Mouse (Mus musculus) hindbrain, embryonic 14.5 days (tissue): ENCODE measurements around the gene Ppp1r10. TPM values are rescaled to one million over a fixed set of nuclear protein-coding genes. Genes with fewer than 3 reads are reported as not detected.

Source experiments
- ATAC-seq: fragments of 200-750 bp; cut with Nextera tagmentation; 2 replicates; pipeline ENCODE4 v1.8.0; 2017; ENCODE audit warnings: moderate number of reproducible peaks, mild to moderate bottlenecking, moderate TSS enrichment, moderate library complexity; ENCODE audit not compliant: low FRiP score
- DNase-seq: peaks from one replicate; pipeline ENCODE4 v3.0.0-alpha.2; 2015; ENCODE audit warnings: low spot score
- H3K27ac ChIP-seq: fragments of 300-500 bp; sonication (generic); 2 replicates; pipeline ENCODE4 v1.5.1; 2014; ENCODE audit warnings: mild to moderate bottlenecking, moderate library complexity
- H3K27me3 ChIP-seq: fragments of 300-500 bp; sonication (generic); 2 replicates; pipeline ENCODE4 v1.6.1; 2014; ENCODE audit warnings: mild to moderate bottlenecking, low read length, mixed read lengths; ENCODE audit not compliant: control insufficient read depth, insufficient read depth
- H3K36me3 ChIP-seq: fragments of 300-500 bp; sonication (generic); replicated peaks from 2 replicates; pipeline ENCODE4 v1.6.1; 2014; ENCODE audit not compliant: control insufficient read depth, insufficient read depth
- H3K4me1 ChIP-seq: fragments of 300-500 bp; sonication (generic); replicated peaks from 2 replicates; pipeline ENCODE4 v1.6.1; 2014; ENCODE audit warnings: antibody characterized with exemption, low read length, mixed read lengths; ENCODE audit not compliant: control insufficient read depth, insufficient read depth
- H3K4me2 ChIP-seq: fragments of 300-500 bp; sonication (generic); replicated peaks from 2 replicates; pipeline ENCODE4 v1.6.1; 2014; ENCODE audit warnings: mild to moderate bottlenecking, moderate library complexity
- H3K4me3 ChIP-seq: fragments of 300-500 bp; sonication (generic); replicated peaks from 2 replicates; pipeline ENCODE4 v1.5.1; 2014; ENCODE audit warnings: mild to moderate bottlenecking, low read length
- H3K9ac ChIP-seq: fragments of 300-500 bp; sonication (generic); 2 replicates; pipeline ENCODE4 v1.6.1; 2014
- H3K9me3 ChIP-seq: fragments of 300-500 bp; sonication (generic); 2 replicates; pipeline ENCODE4 v1.6.1; 2016; ENCODE audit warnings: low read length; ENCODE audit not compliant: control insufficient read depth
- WGBS: fragments of 180-500 bp; shearing (Covaris S2); extraction: QIAGEN DNeasy Blood & Tissue Kit; methylation state at CpG from one replicate; pipeline ENCODE4 v1.1.7; 2014; 5-methylcytosine and 5-hydroxymethylcytosine counted together
- polyA plus RNA-seq: library from polyadenylated mRNA; unstranded; fragments of >200 nt; fragmentation: Nextera tagmentation; extraction: Ambion mirVana; gene quantifications from 2 replicates; pipeline ENCODE4 v1.2.1, GENCODE M21; 2014

Gene Ppp1r10
- polyA plus RNA-seq = 34.8 and 37.9 TPM in 2 replicates

DNA sequence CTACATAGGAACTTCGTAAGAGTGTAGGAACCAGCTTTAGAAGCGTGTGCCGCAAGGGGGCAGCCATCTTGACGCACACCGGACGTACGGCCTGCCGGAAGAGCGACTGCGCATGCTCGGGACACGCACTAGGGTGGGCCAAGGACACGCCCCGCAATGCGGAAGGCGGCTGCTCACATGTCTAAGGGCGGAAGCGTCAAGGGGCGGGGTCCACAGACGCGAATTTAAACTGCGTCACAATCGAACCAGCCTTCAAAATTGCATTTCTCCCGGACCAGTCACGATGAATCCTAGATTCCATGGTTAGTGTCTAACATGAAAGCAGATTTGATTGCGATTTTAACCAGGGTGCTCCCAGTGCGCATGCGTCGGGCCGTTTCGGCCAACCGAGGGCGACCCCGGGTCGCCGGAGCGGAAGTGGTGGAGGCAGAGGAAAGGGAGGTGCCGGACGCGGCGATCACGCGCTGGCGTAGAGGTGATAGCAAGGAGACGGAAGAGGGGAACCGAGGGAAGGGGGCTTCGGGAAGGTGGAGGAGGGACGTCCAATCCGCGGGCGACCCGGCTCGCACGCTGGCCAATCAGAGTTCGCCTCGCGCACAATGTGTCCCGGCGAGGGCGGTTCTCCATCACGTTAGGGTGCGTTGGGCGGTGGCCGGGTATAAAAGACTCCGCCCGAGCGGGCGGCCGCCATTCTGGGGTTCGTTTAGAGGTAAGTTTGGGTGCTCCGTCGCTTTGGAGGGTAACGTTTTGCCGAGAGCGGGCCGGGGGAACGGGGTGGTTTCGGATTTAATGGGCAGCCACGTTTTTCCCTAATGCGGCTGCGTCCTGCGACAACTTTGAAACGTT, at the start of gene Ppp1r10, which contains the start of gene Mrps18b:
Gene Ppp1r10 (plus strand): TSS at position 138 of the 846 bp plus-strand sequence.
Gene Mrps18b (minus strand): TSS at position 93 of the 846 bp plus-strand sequence.
- Histone ChIP-seq H3K27me3 (no peaks in the 10 kb centered on the region), H3K4me2 (peak within 1 kb of the TSS; percentile 97), H3K36me3 (peaks cover 20% of the 10 kb centered on the region; the same call in 1 of the 2 replicates), H3K9me3 (no peaks in the 10 kb centered on the region), H3K27ac (peak within 1 kb of the TSS; percentile 99), H3K4me3 (peak within 1 kb of the TSS; percentile 64), H3K4me1 (peaks cover 29% of the 10 kb centered on the region), H3K9ac (peak within 1 kb of the TSS; percentile 98)
- peak; percentile 98 for DNase-seq
- WGBS = under 1% methylated on average over 82 of the region's 83 CpGs
- peak; percentile 95 for ATAC-seq

DNA sequence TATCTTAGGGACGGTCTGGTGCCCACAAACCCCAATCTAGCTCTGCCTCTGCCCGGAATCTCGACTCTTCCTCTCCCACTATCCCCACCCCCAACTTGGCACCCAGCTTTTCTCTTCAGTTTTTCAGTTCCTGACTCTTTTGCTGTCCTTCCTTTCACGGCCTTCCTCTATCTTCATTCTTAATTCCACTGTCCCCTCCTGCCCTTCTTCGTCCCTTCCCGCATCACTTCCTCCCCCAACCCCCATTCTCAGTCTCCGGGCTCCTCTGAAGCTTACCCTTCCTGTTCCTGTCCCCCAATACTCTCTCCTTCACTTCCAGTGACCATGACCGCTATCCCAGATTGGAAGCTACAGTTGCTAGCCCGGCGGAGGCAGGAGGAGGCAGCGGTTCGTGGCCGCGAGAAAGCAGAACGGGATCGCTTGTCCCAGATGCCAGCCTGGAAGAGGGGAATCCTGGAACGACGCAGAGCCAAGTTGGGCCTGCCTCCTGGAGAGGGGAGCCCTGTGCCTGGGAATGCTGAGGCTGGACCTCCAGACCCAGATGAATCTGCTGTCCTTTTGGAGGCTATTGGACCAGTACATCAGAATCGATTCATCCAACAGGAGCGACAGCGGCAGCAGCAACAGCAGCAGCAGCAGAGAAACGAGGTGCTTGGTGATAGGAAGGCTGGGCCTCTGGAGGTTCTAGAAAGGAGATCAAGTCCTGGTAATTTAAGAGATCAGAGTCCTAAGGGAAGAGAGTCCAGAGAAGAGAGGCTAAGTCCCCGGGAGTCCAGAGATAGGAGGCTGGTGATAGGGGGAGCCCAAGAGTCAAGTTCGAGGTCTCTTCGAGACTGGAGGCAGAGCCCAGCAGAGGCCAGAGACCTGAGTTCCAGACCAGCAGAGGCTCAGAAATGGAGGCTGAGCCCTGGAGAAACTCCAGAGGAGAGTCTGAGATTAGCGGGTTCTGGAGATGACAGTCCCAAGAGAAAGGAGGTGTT, 49.0 kb upstream of the Ppp1r10 start:
- peak overlapping the region; percentile 95 for H3K9ac ChIP-seq
- peak overlapping the region; percentile 75 for H3K4me3 ChIP-seq
- DNase-seq (peak; percentile 29), ATAC-seq (no peak)
- H3K27ac ChIP-seq = peak overlapping the region; percentile 98
- no peaks in the 10 kb centered on the region for H3K9me3 ChIP-seq
- H3K36me3 ChIP-seq = peaks cover 7% of the 10 kb centered on the region; the same call in 1 of the 2 replicates
- H3K4me1 ChIP-seq = peaks cover 55% of the 10 kb centered on the region
- peak overlapping the region; percentile 99 for H3K4me2 ChIP-seq
- 6% methylated on average over 26 of the region's 26 CpGs for WGBS
- H3K27me3 ChIP-seq = no peaks in the 10 kb centered on the region

DNA sequence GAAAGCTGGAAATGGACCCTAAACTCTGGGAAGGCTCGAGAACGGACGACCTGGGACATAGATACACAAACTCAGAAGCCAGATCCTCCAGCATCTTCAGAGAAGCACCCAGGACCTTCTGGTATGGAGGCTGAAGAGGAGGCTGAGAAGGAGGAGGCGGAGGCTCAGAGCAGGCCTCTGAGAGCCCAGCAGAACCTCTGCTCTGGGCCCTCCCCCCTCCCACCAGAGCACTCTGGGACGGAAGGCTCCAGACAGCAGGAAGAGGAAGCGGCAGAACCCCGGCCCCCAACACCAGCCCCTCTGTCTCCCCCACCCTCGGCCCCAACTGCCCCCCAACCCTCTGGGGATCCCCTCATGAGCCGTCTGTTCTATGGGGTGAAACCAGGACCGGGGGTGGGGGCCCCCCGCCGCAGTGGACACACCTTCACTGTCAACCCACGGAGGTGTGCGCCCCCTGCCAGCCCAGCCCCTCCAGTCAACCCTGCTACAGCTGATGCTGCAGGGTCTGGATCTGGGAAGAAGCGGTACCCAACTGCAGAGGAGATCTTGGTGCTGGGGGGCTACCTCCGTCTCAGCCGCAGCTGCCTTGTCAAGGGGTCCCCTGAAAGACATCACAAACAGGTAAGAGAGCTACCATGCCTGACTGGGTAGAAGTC, 47.9 kb upstream of the Ppp1r10 start:
- 36% methylated on average over 17 of the region's 17 CpGs for WGBS
- no peak for ATAC-seq
- H3K36me3 ChIP-seq = peaks cover 15% of the 10 kb centered on the region
- H3K4me1 ChIP-seq = peaks cover 65% of the 10 kb centered on the region
- peak overlapping the region; percentile 99 for H3K4me2 ChIP-seq
- no peaks in the 10 kb centered on the region for H3K9me3 ChIP-seq
- no peaks in the 10 kb centered on the region for H3K27me3 ChIP-seq
- peak overlapping the region; percentile 98 for H3K27ac ChIP-seq
- H3K4me3 ChIP-seq = peak overlapping the region; percentile 75
- no peak for DNase-seq
- peak overlapping the region; percentile 95 for H3K9ac ChIP-seq

DNA sequence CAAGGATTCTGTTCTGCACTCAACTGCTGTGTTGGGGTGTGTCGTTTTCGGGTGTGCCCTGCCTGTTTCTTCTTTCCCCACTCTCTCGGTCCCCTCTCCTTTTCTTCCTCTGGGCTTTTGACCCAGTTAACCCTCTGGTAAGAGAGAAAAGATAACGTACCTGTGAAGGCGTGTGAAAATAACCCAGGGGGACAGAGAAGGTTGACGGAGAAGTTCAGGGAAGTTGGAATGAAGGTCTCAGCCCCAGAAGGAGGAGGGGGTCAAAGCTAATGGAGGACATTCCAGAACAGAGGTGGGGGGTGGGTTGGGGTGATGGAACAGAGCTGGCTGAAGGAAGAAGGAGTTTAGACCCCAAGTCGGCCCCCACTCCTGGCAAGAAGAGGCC, 47.3 kb upstream of the Ppp1r10 start:
- 8% methylated on average over 7 of the region's 7 CpGs for WGBS
- H3K9ac ChIP-seq = peak overlapping the region; percentile 95
- peak overlapping the region; percentile 98 for H3K27ac ChIP-seq
- peak overlapping the region; percentile 75 for H3K4me3 ChIP-seq
- ATAC-seq = no peak
- DNase-seq = no peak
- no peaks in the 10 kb centered on the region for H3K27me3 ChIP-seq
- H3K4me1 ChIP-seq = peaks cover 69% of the 10 kb centered on the region
- peak overlapping the region; percentile 99 for H3K4me2 ChIP-seq
- peaks cover 21% of the 10 kb centered on the region for H3K36me3 ChIP-seq
- H3K9me3 ChIP-seq = no peaks in the 10 kb centered on the region

DNA sequence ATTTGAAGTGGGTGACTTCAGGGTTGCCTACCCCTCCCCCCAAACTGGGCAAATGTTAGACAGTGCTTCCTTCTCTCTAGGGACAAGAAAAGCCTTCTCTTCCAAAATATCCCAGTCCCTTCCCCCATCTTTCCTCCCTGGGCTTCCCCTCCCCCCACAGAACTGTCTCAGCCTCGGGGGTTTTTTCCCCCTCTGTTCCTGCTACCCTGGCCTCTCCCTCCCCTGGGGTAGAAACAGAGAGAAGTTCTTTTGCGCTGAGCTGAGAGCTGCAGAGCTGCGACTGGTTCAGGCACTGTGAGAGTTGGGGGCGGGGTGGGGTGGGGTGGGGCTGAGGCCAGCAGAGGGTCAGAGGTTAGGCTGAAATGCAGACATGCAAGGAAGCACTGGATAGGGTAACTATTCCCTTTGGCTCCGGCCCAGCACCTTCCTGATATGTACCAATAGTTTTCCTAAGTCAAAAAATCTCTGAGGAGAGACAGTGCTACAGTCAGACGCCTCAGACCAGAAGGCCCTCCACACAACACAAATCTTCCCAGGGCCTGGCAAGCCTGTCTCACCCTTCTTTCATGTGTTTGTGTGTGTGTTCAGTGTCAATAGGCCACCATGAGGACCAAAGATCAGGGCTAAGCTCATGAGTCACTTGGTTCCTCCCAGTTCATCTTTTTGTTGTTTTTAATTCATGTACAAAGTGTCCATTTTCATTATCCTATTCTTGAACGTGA, 46.7 kb upstream of the Ppp1r10 start:
- Histone ChIP-seq H3K4me1 (peaks cover 67% of the 10 kb centered on the region), H3K27ac (peak overlapping the region; percentile 98), H3K4me3 (peak overlapping the region; percentile 75), H3K36me3 (peaks cover 26% of the 10 kb centered on the region), H3K9ac (peak overlapping the region; percentile 95), H3K9me3 (no peaks in the 10 kb centered on the region), H3K4me2 (peak overlapping the region; percentile 99), H3K27me3 (no peaks in the 10 kb centered on the region)
- 2% methylated on average over 7 of the region's 7 CpGs for WGBS
- ATAC-seq = no peak
- DNase-seq = peak; percentile 33

DNA sequence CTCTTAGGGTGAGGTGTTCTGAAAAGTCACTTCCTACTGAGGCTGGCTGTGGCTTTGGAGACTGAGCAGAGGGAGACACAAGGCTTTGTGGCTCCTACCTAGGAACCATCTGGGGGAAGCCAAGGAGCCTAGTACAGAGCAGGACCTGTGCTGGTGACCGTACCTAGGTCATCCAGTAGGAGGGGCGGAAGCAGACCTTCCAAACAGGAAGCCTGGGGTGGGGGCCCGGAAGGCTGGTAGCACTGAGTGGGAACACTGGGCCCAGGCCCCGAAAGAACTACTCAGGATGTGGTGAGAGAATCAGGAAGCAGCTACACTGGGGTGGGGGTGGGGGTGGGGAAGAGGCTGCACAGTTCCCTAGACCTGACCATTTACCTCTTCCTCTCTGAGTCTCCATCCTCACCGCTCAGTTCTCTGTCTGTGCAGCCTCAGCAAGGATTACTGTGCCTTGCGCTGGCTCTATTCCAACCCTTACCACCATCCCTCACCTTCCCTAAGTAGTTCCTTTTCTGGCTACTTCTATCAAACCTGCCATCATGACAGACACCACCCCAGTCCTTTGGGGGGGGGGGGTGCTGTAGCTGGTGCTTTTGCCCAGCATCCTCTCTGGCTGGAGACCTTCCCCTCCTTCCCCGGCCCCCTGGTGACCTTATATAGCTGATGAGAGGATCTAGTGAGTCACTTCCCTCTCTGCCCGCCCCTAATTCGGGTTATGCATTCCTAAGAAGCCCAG, 45.9 kb upstream of the Ppp1r10 start:
- H3K4me1 ChIP-seq = peaks cover 59% of the 10 kb centered on the region
- peak overlapping the region; percentile 99 for H3K4me2 ChIP-seq
- H3K27me3 ChIP-seq = no peaks in the 10 kb centered on the region
- H3K27ac ChIP-seq = peak overlapping the region; percentile 98
- no peak for DNase-seq
- no peak for ATAC-seq
- peaks cover 35% of the 10 kb centered on the region for H3K36me3 ChIP-seq
- H3K9me3 ChIP-seq = no peaks in the 10 kb centered on the region
- peak overlapping the region; percentile 75 for H3K4me3 ChIP-seq
- WGBS = 71% methylated on average over 9 of the region's 9 CpGs
- H3K9ac ChIP-seq = peak overlapping the region; percentile 95

DNA sequence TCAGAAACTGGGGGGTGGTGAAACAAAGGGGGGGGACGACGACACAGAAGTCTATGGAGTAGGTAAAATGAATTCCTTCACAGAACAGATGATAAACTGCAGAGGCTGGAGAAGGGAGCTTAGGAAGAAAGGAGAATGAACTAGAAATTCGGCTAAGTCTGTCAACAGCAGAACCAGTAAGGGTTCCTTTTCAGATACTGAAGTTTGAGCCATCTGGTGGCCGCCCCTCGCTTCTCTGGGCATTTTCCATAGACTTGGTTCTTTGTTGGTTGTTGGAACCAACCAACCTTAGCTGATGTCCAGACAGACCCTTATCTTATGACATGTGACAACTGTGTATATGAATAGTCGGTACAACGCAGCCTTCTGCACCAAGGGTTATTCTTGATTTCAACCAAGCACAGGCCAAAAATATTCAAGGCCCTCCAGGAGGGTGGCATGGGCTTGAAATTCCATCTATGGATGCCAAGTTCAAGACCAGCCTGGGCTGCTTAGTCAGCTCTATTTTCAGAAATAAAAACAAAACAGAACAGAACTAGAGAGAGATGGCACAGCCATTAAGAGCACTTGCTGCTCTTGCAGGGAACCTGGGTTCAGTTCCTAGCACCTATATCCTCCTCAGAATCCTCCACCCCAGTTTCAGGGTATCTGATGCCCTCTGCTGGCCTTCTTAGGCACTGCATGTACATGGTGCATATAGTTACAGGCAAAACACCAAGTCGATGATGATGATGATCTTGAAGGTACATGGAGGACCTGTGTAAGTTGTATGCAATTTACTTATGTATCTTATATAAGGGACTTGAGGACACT, 45.1 kb upstream of the Ppp1r10 start:
- WGBS = 92% methylated on average over 8 of the region's 8 CpGs

More for the DNA sequence above, 45.1 kb upstream of the Ppp1r10 start:
- Histone ChIP-seq H3K27ac (peak overlapping the region; percentile 98; the same call in 1 of the 2 replicates), H3K9me3 (no peaks in the 10 kb centered on the region), H3K9ac (peak overlapping the region; percentile 95), H3K27me3 (no peaks in the 10 kb centered on the region), H3K4me2 (peak overlapping the region; percentile 99), H3K4me3 (peak overlapping the region; percentile 75), H3K36me3 (peaks cover 41% of the 10 kb centered on the region), H3K4me1 (peaks cover 58% of the 10 kb centered on the region)
- no peak for DNase-seq
- ATAC-seq = no peak
